Mouse (Mus musculus): ENCODE measurements around the gene Kcnq2. TPM values are rescaled to one million over a fixed set of nuclear protein-coding genes. Genes with fewer than 3 reads are reported as not detected.
A peak's percentile ranks its signal among the peaks of the same experiment; 100 is the strongest.

The Kcnq2 gene
- polyA plus RNA-seq, 1 experiment: 171 TPM

- H3K4me1 ChIP-seq (ENCODE audit: control insufficient read depth, insufficient read depth, low read length): no peaks in the 10 kb centered on the region
- TF ChIP-seq POLR2A (IDR thresholded peaks at IDR 0.05; ENCODE audit: extremely low read depth, insufficient read depth, low read length) (no peak), CTCF (IDR thresholded peaks at IDR 0.05; ENCODE audit: extremely low read depth, insufficient read depth, low read length) (peak; percentile 97)
- H3K27ac ChIP-seq (ENCODE audit: insufficient read depth, low read length): no peak overlapping the region
- no peak overlapping the region for H3K4me3 ChIP-seq (ENCODE audit: insufficient read depth, low read length)
Observed at GRCm38 (mm10) chr2:181060127-181060526, 75.0 kb downstream of the Kcnq2 start.

GRCm38 (mm10) chr2:181058193-181058592 is 76.9 kb downstream of the Kcnq2 start:
- Histone ChIP-seq H3K4me1 (ENCODE audit: control insufficient read depth, insufficient read depth, low read length) (no peaks in the 10 kb centered on the region), H3K27ac (ENCODE audit: insufficient read depth, low read length) (no peak overlapping the region), H3K4me3 (ENCODE audit: insufficient read depth, low read length) (no peak overlapping the region)
- TF ChIP-seq POLR2A (IDR thresholded peaks at IDR 0.05; ENCODE audit: extremely low read depth, insufficient read depth, low read length) (no peak), CTCF (IDR thresholded peaks at IDR 0.05; ENCODE audit: extremely low read depth, insufficient read depth, low read length) (no peak)

- no peak overlapping the region for H3K27ac ChIP-seq (ENCODE audit: insufficient read depth, low read length)
- no peak overlapping the region for H3K4me3 ChIP-seq (ENCODE audit: insufficient read depth, low read length)
- TF ChIP-seq POLR2A (IDR thresholded peaks at IDR 0.05; ENCODE audit: extremely low read depth, insufficient read depth, low read length): no peak
- TF ChIP-seq CTCF (IDR thresholded peaks at IDR 0.05; ENCODE audit: extremely low read depth, insufficient read depth, low read length): no peak
- H3K4me1 ChIP-seq (ENCODE audit: control insufficient read depth, insufficient read depth, low read length): no peaks in the 10 kb centered on the region
Observed at GRCm38 (mm10) chr2:181057341-181057740, 77.8 kb downstream of the Kcnq2 start.

GRCm38 (mm10) chr2:181052171-181052570 is 82.9 kb downstream of the Kcnq2 start:
- H3K27ac ChIP-seq (ENCODE audit: insufficient read depth, low read length): no peak overlapping the region
- H3K4me1 ChIP-seq (ENCODE audit: control insufficient read depth, insufficient read depth, low read length): peaks cover 1% of the 10 kb centered on the region; the same call in 1 of the 2 replicates
- no peak overlapping the region for H3K4me3 ChIP-seq (ENCODE audit: insufficient read depth, low read length)
- no peak for TF ChIP-seq POLR2A (IDR thresholded peaks at IDR 0.05; ENCODE audit: extremely low read depth, insufficient read depth, low read length)
- TF ChIP-seq CTCF (IDR thresholded peaks at IDR 0.05; ENCODE audit: extremely low read depth, insufficient read depth, low read length): no peak

GRCm38 (mm10) chr2:181048986-181049385 is 86.1 kb downstream of the Kcnq2 start:
- peaks cover 1% of the 10 kb centered on the region; the same call in 1 of the 2 replicates for H3K4me1 ChIP-seq (ENCODE audit: control insufficient read depth, insufficient read depth, low read length)
- TF ChIP-seq POLR2A (IDR thresholded peaks at IDR 0.05; ENCODE audit: extremely low read depth, insufficient read depth, low read length) (no peak), CTCF (IDR thresholded peaks at IDR 0.05; ENCODE audit: extremely low read depth, insufficient read depth, low read length) (no peak)
- H3K4me3 ChIP-seq (ENCODE audit: insufficient read depth, low read length): no peak overlapping the region
- no peak overlapping the region for H3K27ac ChIP-seq (ENCODE audit: insufficient read depth, low read length)

- Histone ChIP-seq H3K4me3 (ENCODE audit: insufficient read depth, low read length) (no peak overlapping the region), H3K4me1 (ENCODE audit: control insufficient read depth, insufficient read depth, low read length) (peaks cover 1% of the 10 kb centered on the region; the same call in 1 of the 2 replicates), H3K27ac (ENCODE audit: insufficient read depth, low read length) (no peak overlapping the region)
- TF ChIP-seq CTCF (IDR thresholded peaks at IDR 0.05; ENCODE audit: extremely low read depth, insufficient read depth, low read length) (no peak), POLR2A (IDR thresholded peaks at IDR 0.05; ENCODE audit: extremely low read depth, insufficient read depth, low read length) (no peak)
Observed at GRCm38 (mm10) chr2:181048252-181048945, 86.7 kb downstream of the Kcnq2 start.

GRCm38 (mm10) chr2:181044001-181044400 is 91.1 kb downstream of the Kcnq2 start:
- H3K4me1 ChIP-seq (ENCODE audit: control insufficient read depth, insufficient read depth, low read length): no peaks in the 10 kb centered on the region
- no peak overlapping the region for H3K27ac ChIP-seq (ENCODE audit: insufficient read depth, low read length)
- no peak for TF ChIP-seq POLR2A (IDR thresholded peaks at IDR 0.05; ENCODE audit: extremely low read depth, insufficient read depth, low read length)
- no peak for TF ChIP-seq CTCF (IDR thresholded peaks at IDR 0.05; ENCODE audit: extremely low read depth, insufficient read depth, low read length)

GRCm38 (mm10) chr2:181043437-181043836 is 91.7 kb downstream of the Kcnq2 start, which contains the start of gene Chrna4:
TSS of gene Chrna4 (minus strand) at chr2:181043546.
- TF ChIP-seq POLR2A (IDR thresholded peaks at IDR 0.05; ENCODE audit: extremely low read depth, insufficient read depth, low read length): no peak
- TF ChIP-seq CTCF (IDR thresholded peaks at IDR 0.05; ENCODE audit: extremely low read depth, insufficient read depth, low read length): no peak
- Histone ChIP-seq H3K4me1 (ENCODE audit: control insufficient read depth, insufficient read depth, low read length) (no peaks in the 10 kb centered on the region), H3K4me3 (ENCODE audit: insufficient read depth, low read length) (no peak within 1 kb of the TSS), H3K27ac (ENCODE audit: insufficient read depth, low read length) (no peak within 1 kb of the TSS)

More at GRCm38 (mm10) chr2:181044001-181044400, 91.1 kb downstream of the Kcnq2 start:
- no peak overlapping the region for H3K4me3 ChIP-seq (ENCODE audit: insufficient read depth, low read length)

GRCm38 (mm10) chr2:181042376-181042775 is 92.7 kb downstream of the Kcnq2 start:
- H3K4me1 ChIP-seq (ENCODE audit: control insufficient read depth, insufficient read depth, low read length): no peaks in the 10 kb centered on the region
- no peak overlapping the region for H3K27ac ChIP-seq (ENCODE audit: insufficient read depth, low read length)
- no peak overlapping the region for H3K4me3 ChIP-seq (ENCODE audit: insufficient read depth, low read length)
- no peak for TF ChIP-seq CTCF (IDR thresholded peaks at IDR 0.05; ENCODE audit: extremely low read depth, insufficient read depth, low read length)
- no peak for TF ChIP-seq POLR2A (IDR thresholded peaks at IDR 0.05; ENCODE audit: extremely low read depth, insufficient read depth, low read length)

- TF ChIP-seq POLR2A (IDR thresholded peaks at IDR 0.05; ENCODE audit: extremely low read depth, insufficient read depth, low read length): no peak
- TF ChIP-seq CTCF (IDR thresholded peaks at IDR 0.05; ENCODE audit: extremely low read depth, insufficient read depth, low read length): no peak
- H3K4me1 ChIP-seq (ENCODE audit: control insufficient read depth, insufficient read depth, low read length): no peaks in the 10 kb centered on the region
- no peak overlapping the region for H3K27ac ChIP-seq (ENCODE audit: insufficient read depth, low read length)
- H3K4me3 ChIP-seq (ENCODE audit: insufficient read depth, low read length): no peak overlapping the region
Observed at GRCm38 (mm10) chr2:181041941-181042340, 93.2 kb downstream of the Kcnq2 start.

All from cortical plate, adult 2 months (tissue).